Mouse (Mus musculus): ENCODE measurements at regions not wholly inside any gene's neighbourhood (a gene's known extent, or its start where the extent isn't known, plus 50 kb on each side); places are given as distances from the start of the nearest gene placed in this dataset.

DNA sequence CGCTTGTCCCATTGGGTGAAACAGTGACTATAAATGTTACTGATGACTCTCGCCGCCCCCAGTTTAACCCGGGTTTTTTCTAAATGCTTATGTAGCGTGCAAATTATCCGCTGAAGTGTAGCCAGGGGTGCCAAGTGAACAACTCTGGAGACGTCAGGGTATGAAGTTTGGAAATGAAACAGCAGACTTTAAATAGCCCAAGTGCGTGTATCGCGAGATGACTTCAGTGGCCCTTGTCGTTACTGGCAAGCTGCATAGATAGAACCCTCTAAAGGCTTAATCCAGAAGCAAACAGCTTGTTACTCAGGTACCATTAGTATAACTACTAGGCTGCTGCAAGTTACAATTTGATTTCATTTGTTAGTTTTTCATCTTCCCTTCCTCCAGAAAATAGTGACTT is 192.1 kb upstream of the Eya4 start:
- H3K4me1 ChIP-seq: peaks cover 7% of the 10 kb centered on the region; the same call in 1 of the 2 replicates
- ATAC-seq (ENCODE audit: insufficient number of reproducible peaks, insufficient read depth, low FRiP score, low TSS enrichment, low read depth): no peak
- 82% methylated on average over 11 of the region's 11 CpGs for WGBS

DNA sequence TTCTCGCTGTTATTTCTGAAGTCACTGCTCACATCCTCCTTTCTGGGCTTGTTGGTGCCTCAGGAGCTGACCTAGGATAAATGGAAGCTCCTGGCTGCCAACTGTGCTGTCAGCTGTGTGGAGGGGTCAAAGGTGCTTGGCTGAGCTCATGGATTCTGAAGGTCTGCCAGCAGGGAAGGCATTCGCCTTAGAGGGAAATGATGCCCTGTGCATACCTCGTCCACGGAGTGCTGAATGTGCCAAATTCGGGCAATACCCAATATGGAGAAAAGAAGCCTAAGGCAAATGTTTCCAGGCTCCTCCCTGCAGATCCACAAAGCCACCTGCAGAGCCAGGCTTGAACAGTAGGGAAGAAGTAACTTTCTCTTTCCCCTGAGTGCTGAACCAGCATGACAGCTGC is 191.3 kb upstream of the Eya4 start:
- H3K4me2 ChIP-seq: no peak overlapping the region
- WGBS: 38% methylated on average over 5 of the region's 5 CpGs
- no peaks in the 10 kb centered on the region for H3K27me3 ChIP-seq
- ATAC-seq (ENCODE audit: insufficient number of reproducible peaks, insufficient read depth, low FRiP score, low TSS enrichment, low read depth): no peak
- H3K36me3 ChIP-seq: no peaks in the 10 kb centered on the region
- 0 out of 2 replicates have a peak, but pooled peaks cover 5% of the 10 kb centered on the region for H3K4me1 ChIP-seq
- no peak overlapping the region for H3K4me3 ChIP-seq
- no peaks in the 10 kb centered on the region for H3K9me3 ChIP-seq
- no peak overlapping the region for H3K9ac ChIP-seq
- H3K27ac ChIP-seq: no peak overlapping the region

More for the DNA sequence above, 192.1 kb upstream of the Eya4 start:
- H3K9ac ChIP-seq: no peak overlapping the region
- no peaks in the 10 kb centered on the region for H3K27me3 ChIP-seq
- H3K9me3 ChIP-seq: no peaks in the 10 kb centered on the region
- no peak overlapping the region for H3K4me3 ChIP-seq
- no peaks in the 10 kb centered on the region for H3K36me3 ChIP-seq
- no peak overlapping the region for H3K4me2 ChIP-seq
- no peak overlapping the region for H3K27ac ChIP-seq

DNA sequence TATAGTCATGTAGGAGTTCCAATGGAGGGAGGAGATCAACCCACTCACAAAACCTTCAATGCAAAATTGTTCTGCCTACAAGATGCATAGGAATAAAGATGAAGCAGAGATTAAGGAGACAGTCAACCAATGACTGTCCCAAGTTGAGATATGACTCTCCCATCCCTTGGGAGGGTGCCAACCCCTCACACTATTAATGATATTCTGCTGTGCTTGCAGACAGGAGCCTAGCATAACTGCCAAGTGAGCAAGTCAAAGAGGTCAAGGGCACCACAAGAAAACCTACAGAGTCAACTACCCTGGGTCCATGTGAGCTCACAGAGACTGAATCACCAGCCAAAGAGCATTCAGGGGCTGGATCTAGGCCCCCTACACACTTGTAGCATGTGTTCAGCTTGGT is 184.1 kb upstream of the Eya4 start:
- Histone ChIP-seq H3K4me3 (no peak overlapping the region), H3K27ac (no peak overlapping the region), H3K4me2 (no peak overlapping the region), H3K36me3 (no peaks in the 10 kb centered on the region), H3K9ac (no peak overlapping the region), H3K27me3 (no peaks in the 10 kb centered on the region), H3K9me3 (no peaks in the 10 kb centered on the region), H3K4me1 (no peaks in the 10 kb centered on the region)
- no peak for ATAC-seq (ENCODE audit: insufficient number of reproducible peaks, insufficient read depth, low FRiP score, low TSS enrichment, low read depth)

DNA sequence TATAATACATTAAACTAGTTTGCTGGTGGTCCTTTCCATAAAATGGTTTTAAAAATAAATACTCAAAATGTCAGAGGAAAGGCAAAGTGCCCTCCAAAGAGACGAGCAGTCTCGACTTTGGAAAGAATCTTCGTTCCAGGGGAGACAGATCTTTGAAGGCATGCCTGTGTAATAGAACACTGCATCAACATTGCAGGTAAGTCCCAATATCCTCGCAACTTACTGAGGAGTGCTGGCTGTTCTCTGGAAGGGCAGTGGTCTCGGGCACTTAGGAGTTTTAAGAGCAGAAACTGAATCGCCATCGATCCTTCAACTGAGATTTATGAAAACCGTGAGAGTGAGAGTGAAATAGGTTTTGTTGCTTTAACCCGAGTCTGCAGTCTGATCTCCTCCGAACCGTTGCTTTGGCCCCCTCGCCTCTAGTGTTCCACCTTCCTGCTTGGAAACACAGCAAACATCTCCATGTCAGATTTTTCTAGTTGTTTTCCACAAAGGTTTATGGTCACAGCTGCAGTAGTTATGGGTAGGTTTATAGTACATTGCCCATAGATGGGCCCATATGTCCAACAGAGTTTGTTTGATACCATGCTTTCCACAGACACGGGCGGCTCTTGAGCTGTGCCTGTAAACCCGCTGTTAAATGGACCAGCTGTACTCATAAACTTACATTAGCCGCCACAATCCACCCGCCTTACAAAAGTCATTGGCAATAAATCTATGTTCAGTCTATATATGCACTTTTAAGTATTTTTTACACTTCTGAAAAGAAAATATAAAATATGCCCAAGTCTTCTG is 181.6 kb upstream of the Eya4 start:
- no peak for ATAC-seq (ENCODE audit: insufficient number of reproducible peaks, insufficient read depth, low FRiP score, low TSS enrichment, low read depth)
- WGBS: 83% methylated on average over 17 of the region's 17 CpGs
- no peaks in the 10 kb centered on the region for H3K27me3 ChIP-seq
- no peaks in the 10 kb centered on the region for H3K4me1 ChIP-seq
- H3K27ac ChIP-seq: no peak overlapping the region
- H3K4me3 ChIP-seq: no peak overlapping the region
- no peaks in the 10 kb centered on the region for H3K9me3 ChIP-seq
- no peak overlapping the region for H3K4me2 ChIP-seq
- H3K36me3 ChIP-seq: no peaks in the 10 kb centered on the region
- H3K9ac ChIP-seq: no peak overlapping the region

- Histone ChIP-seq H3K4me1 (no peaks in the 10 kb centered on the region), H3K9me3 (no peaks in the 10 kb centered on the region), H3K9ac (no peak overlapping the region), H3K27ac (no peak overlapping the region), H3K4me3 (no peak overlapping the region), H3K27me3 (no peaks in the 10 kb centered on the region), H3K4me2 (no peak overlapping the region), H3K36me3 (no peaks in the 10 kb centered on the region)
- no peak for ATAC-seq (ENCODE audit: insufficient number of reproducible peaks, insufficient read depth, low FRiP score, low TSS enrichment, low read depth)
- 77% methylated on average over 3 of the region's 3 CpGs for WGBS
These were observed 180.1 kb upstream of the Eya4 start for GRCm38 (mm10) chr10:23530715-23531114.

GRCm38 (mm10) chr10:23526796-23527195 is 176.2 kb upstream of the Eya4 start:
- Histone ChIP-seq H3K27ac (no peak overlapping the region), H3K9ac (no peak overlapping the region), H3K27me3 (no peaks in the 10 kb centered on the region), H3K4me3 (no peak overlapping the region), H3K4me2 (no peak overlapping the region), H3K36me3 (no peaks in the 10 kb centered on the region), H3K4me1 (no peaks in the 10 kb centered on the region), H3K9me3 (no peaks in the 10 kb centered on the region)
- no peak for ATAC-seq (ENCODE audit: insufficient number of reproducible peaks, insufficient read depth, low FRiP score, low TSS enrichment, low read depth)

- no peak for ATAC-seq (ENCODE audit: insufficient number of reproducible peaks, insufficient read depth, low FRiP score, low TSS enrichment, low read depth)
- Histone ChIP-seq H3K27me3 (no peaks in the 10 kb centered on the region), H3K36me3 (no peaks in the 10 kb centered on the region), H3K27ac (no peak overlapping the region), H3K9ac (no peak overlapping the region), H3K9me3 (no peaks in the 10 kb centered on the region), H3K4me2 (no peak overlapping the region), H3K4me1 (no peaks in the 10 kb centered on the region), H3K4me3 (no peak overlapping the region)
- 58% methylated on average over 1 of the region's 1 CpGs for WGBS
These were observed 172.1 kb upstream of the Eya4 start for GRCm38 (mm10) chr10:23522664-23523063.

DNA sequence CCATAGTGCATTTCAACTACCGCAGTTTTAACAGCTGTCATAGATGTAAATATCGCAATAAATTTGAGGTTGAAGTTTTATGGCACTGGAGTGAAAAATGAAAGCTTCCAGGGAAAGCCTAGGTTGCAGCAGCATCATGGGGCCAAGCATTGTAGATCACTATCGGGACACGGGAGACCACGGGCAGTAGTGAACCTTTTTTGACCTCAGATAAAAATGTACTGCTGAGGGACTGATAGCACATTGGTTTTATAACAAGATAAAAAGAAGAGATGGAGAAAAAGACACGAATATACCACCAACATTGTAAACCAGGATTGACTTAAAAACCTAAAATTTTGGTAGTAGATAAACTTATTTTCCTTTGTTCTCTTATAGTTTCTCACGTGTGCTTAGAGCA is 143.1 kb upstream of the Eya4 start:
- H3K4me1 ChIP-seq: peaks cover 6% of the 10 kb centered on the region
- no peaks in the 10 kb centered on the region for H3K9me3 ChIP-seq
- no peaks in the 10 kb centered on the region for H3K27me3 ChIP-seq
- H3K27ac ChIP-seq: no peak overlapping the region
- ATAC-seq (ENCODE audit: insufficient number of reproducible peaks, insufficient read depth, low FRiP score, low TSS enrichment, low read depth): no peak
- no peak overlapping the region for H3K9ac ChIP-seq
- 84% methylated on average over 7 of the region's 7 CpGs for WGBS
- no peak overlapping the region for H3K4me2 ChIP-seq
- H3K4me3 ChIP-seq: no peak overlapping the region
- no peaks in the 10 kb centered on the region for H3K36me3 ChIP-seq

DNA sequence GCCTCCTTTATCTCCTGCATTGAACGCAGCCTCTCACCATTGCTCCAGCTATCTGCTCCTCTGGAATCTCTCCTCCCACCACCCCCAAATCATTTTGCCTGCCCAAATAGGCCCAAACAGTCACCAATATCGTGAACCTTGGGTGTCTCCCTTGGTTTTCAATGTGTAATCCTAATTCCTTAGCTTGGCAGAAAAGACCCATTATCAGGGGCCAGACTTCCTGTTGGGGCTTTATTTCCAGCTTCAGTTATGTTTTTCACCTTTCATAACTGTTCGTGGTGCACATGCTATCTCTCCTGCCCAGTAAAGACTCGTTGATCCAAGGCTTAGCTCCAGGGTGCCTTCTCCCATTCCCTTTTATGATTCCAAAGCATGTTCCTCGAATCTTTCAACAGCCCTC is 142.4 kb upstream of the Eya4 start:
- H3K27ac ChIP-seq: no peak overlapping the region
- 78% methylated on average over 5 of the region's 5 CpGs for WGBS
- ATAC-seq (ENCODE audit: insufficient number of reproducible peaks, insufficient read depth, low FRiP score, low TSS enrichment, low read depth): no peak
- H3K9ac ChIP-seq: no peak overlapping the region
- H3K36me3 ChIP-seq: no peaks in the 10 kb centered on the region
- H3K27me3 ChIP-seq: no peaks in the 10 kb centered on the region
- no peak overlapping the region for H3K4me2 ChIP-seq
- no peak overlapping the region for H3K4me3 ChIP-seq
- H3K4me1 ChIP-seq: peaks cover 6% of the 10 kb centered on the region
- no peaks in the 10 kb centered on the region for H3K9me3 ChIP-seq

DNA sequence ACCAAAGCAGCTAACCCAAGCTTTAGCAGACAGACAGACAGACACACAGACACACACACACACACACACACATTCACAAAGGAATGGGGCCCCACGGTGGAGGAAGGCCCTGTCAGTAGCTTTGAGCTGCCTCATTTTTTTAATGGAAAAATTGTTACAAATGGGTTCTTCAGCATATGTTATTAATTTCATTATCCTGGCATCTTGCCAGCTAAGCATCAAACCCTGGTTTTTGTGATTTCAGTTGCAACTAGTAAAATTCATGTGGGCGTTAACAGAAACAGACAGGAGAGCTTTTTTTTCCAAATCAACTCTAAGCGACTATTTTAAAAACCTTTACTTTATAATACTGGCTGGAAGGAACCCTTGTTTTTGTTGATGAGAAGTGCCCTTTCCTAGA is 138.4 kb upstream of the Eya4 start:
- Histone ChIP-seq H3K27ac (peak overlapping the region; percentile 60; the same call in 1 of the 2 replicates), H3K4me3 (no peak overlapping the region), H3K4me1 (peaks cover 6% of the 10 kb centered on the region), H3K36me3 (no peaks in the 10 kb centered on the region), H3K27me3 (no peaks in the 10 kb centered on the region), H3K4me2 (no peak overlapping the region), H3K9me3 (no peaks in the 10 kb centered on the region), H3K9ac (no peak overlapping the region)
- ATAC-seq (ENCODE audit: insufficient number of reproducible peaks, insufficient read depth, low FRiP score, low TSS enrichment, low read depth): no peak
- 20% methylated on average over 3 of the region's 3 CpGs for WGBS

- Histone ChIP-seq H3K4me1 (no peaks in the 10 kb centered on the region), H3K27me3 (no peaks in the 10 kb centered on the region), H3K9me3 (no peaks in the 10 kb centered on the region), H3K4me2 (no peak overlapping the region), H3K9ac (no peak overlapping the region), H3K4me3 (no peak overlapping the region), H3K36me3 (no peaks in the 10 kb centered on the region), H3K27ac (no peak overlapping the region)
- ATAC-seq (ENCODE audit: insufficient number of reproducible peaks, insufficient read depth, low FRiP score, low TSS enrichment, low read depth): no peak
These were observed 129.9 kb upstream of the Eya4 start for GRCm38 (mm10) chr10:23480474-23480873.

DNA sequence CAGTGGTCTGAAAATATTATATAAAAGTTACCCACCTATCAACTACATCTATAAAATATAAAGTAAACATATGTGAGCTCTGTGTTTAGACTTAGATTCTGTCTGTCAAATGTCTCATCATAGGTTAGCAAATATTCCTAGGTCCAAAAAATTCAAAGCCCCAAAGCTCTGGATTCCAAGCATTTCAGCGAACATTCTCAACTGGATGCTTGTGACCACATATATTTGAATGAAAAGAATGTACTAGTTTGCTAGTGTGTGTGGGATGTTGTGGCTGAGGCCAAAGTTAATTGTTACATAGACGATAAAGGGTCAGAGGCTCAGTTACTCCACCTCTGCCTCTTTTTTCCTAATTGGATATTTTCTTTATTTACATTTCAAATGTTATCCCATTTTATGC is 128.3 kb upstream of the Eya4 start:
- H3K27ac ChIP-seq: no peak overlapping the region
- no peak for ATAC-seq (ENCODE audit: insufficient number of reproducible peaks, insufficient read depth, low FRiP score, low TSS enrichment, low read depth)
- no peaks in the 10 kb centered on the region for H3K9me3 ChIP-seq
- no peaks in the 10 kb centered on the region for H3K4me1 ChIP-seq
- H3K36me3 ChIP-seq: no peaks in the 10 kb centered on the region
- WGBS: 76% methylated on average over 2 of the region's 2 CpGs
- no peak overlapping the region for H3K4me2 ChIP-seq
- H3K9ac ChIP-seq: no peak overlapping the region
- no peak overlapping the region for H3K4me3 ChIP-seq
- H3K27me3 ChIP-seq: no peaks in the 10 kb centered on the region
